Mouse (Mus musculus) hindbrain, embryonic 14.5 days (tissue): ENCODE results near the gene Stard7. TPM values are rescaled to one million over a fixed set of nuclear protein-coding genes. Genes with fewer than 3 reads are reported as not detected.

ENCODE experiments used
- ATAC-seq: fragments of 200-750 bp; cut with Nextera tagmentation; 2 replicates; pipeline ENCODE4 v1.8.0; 2017; ENCODE audit warnings: moderate number of reproducible peaks, mild to moderate bottlenecking, moderate TSS enrichment, moderate library complexity; ENCODE audit not compliant: low FRiP score
- DNase-seq: peaks from one replicate; pipeline ENCODE4 v3.0.0-alpha.2; 2015; ENCODE audit warnings: low spot score
- H3K27ac ChIP-seq: fragments of 300-500 bp; sonication (generic); 2 replicates; pipeline ENCODE4 v1.5.1; 2014; ENCODE audit warnings: mild to moderate bottlenecking, moderate library complexity
- H3K27me3 ChIP-seq: fragments of 300-500 bp; sonication (generic); 2 replicates; pipeline ENCODE4 v1.6.1; 2014; ENCODE audit warnings: mild to moderate bottlenecking, low read length, mixed read lengths; ENCODE audit not compliant: control insufficient read depth, insufficient read depth
- H3K36me3 ChIP-seq: fragments of 300-500 bp; sonication (generic); replicated peaks from 2 replicates; pipeline ENCODE4 v1.6.1; 2014; ENCODE audit not compliant: control insufficient read depth, insufficient read depth
- H3K4me1 ChIP-seq: fragments of 300-500 bp; sonication (generic); replicated peaks from 2 replicates; pipeline ENCODE4 v1.6.1; 2014; ENCODE audit warnings: antibody characterized with exemption, low read length, mixed read lengths; ENCODE audit not compliant: control insufficient read depth, insufficient read depth
- H3K4me2 ChIP-seq: fragments of 300-500 bp; sonication (generic); replicated peaks from 2 replicates; pipeline ENCODE4 v1.6.1; 2014; ENCODE audit warnings: mild to moderate bottlenecking, moderate library complexity
- H3K4me3 ChIP-seq: fragments of 300-500 bp; sonication (generic); replicated peaks from 2 replicates; pipeline ENCODE4 v1.5.1; 2014; ENCODE audit warnings: mild to moderate bottlenecking, low read length
- H3K9ac ChIP-seq: fragments of 300-500 bp; sonication (generic); 2 replicates; pipeline ENCODE4 v1.6.1; 2014
- H3K9me3 ChIP-seq: fragments of 300-500 bp; sonication (generic); 2 replicates; pipeline ENCODE4 v1.6.1; 2016; ENCODE audit warnings: low read length; ENCODE audit not compliant: control insufficient read depth
- WGBS: fragments of 180-500 bp; shearing (Covaris S2); extraction: QIAGEN DNeasy Blood & Tissue Kit; methylation state at CpG from one replicate; pipeline ENCODE4 v1.1.7; 2014; 5-methylcytosine and 5-hydroxymethylcytosine counted together
- polyA plus RNA-seq: library from polyadenylated mRNA; unstranded; fragments of >200 nt; fragmentation: Nextera tagmentation; extraction: Ambion mirVana; gene quantifications from 2 replicates; pipeline ENCODE4 v1.2.1, GENCODE M21; 2014

The Stard7 gene
- 110 and 122 TPM in 2 replicates for polyA plus RNA-seq

- peak within 1 kb of the TSS; percentile 85 for H3K4me3 ChIP-seq
- H3K36me3 ChIP-seq = no peaks in the 10 kb centered on the region
- H3K4me2 ChIP-seq = peak within 1 kb of the TSS; percentile 82
- H3K27me3 ChIP-seq = no peaks in the 10 kb centered on the region
- H3K9me3 ChIP-seq = no peaks in the 10 kb centered on the region
- DNase-seq (peak; percentile 92), ATAC-seq (peak; percentile 98)
- under 1% methylated on average over 48 of the region's 49 CpGs for WGBS
- H3K4me1 ChIP-seq = peaks cover 17% of the 10 kb centered on the region
- H3K27ac ChIP-seq = peak within 1 kb of the TSS; percentile 91
- peak within 1 kb of the TSS; percentile 87 for H3K9ac ChIP-seq
These were observed at the start of gene Stard7 for GRCm38 (mm10) chr2:127269491-127270299. Gene Stard7, plus strand, starts transcription at chr2:127270218.

GRCm38 (mm10) chr2:127225261-127225660 is 44.8 kb upstream of the Stard7 start:
- DNase-seq (no peak), ATAC-seq (no peak)
- Histone ChIP-seq H3K9ac (no peak overlapping the region), H3K4me3 (no peak overlapping the region), H3K9me3 (no peaks in the 10 kb centered on the region), H3K27me3 (no peaks in the 10 kb centered on the region), H3K36me3 (peaks cover 99% of the 10 kb centered on the region), H3K4me2 (no peak overlapping the region), H3K4me1 (no peaks in the 10 kb centered on the region), H3K27ac (no peak overlapping the region)
- 100% methylated on average over 3 of the region's 3 CpGs for WGBS

GRCm38 (mm10) chr2:127237897-127238610 is 32.0 kb upstream of the Stard7 start:
- Histone ChIP-seq H3K9ac (no peak overlapping the region), H3K4me2 (no peak overlapping the region)

GRCm38 (mm10) chr2:127240065-127240464 is 30.0 kb upstream of the Stard7 start:
- Histone ChIP-seq H3K36me3 (peaks cover 97% of the 10 kb centered on the region), H3K9me3 (no peaks in the 10 kb centered on the region), H3K9ac (no peak overlapping the region), H3K27me3 (no peaks in the 10 kb centered on the region), H3K27ac (no peak overlapping the region), H3K4me2 (no peak overlapping the region), H3K4me1 (no peaks in the 10 kb centered on the region), H3K4me3 (no peak overlapping the region)
- 100% methylated on average over 2 of the region's 2 CpGs for WGBS
- ATAC-seq (no peak), DNase-seq (no peak)

More at GRCm38 (mm10) chr2:127237897-127238610, 32.0 kb upstream of the Stard7 start:
- H3K36me3 ChIP-seq = peaks cover 98% of the 10 kb centered on the region
- no peak overlapping the region for H3K4me3 ChIP-seq
- no peaks in the 10 kb centered on the region for H3K9me3 ChIP-seq
- H3K4me1 ChIP-seq = no peaks in the 10 kb centered on the region
- no peak for DNase-seq
- WGBS = 98% methylated on average over 11 of the region's 11 CpGs
- H3K27me3 ChIP-seq = no peaks in the 10 kb centered on the region
- no peak overlapping the region for H3K27ac ChIP-seq
- ATAC-seq = no peak

- under 1% methylated on average over 52 of the region's 53 CpGs for WGBS
- Histone ChIP-seq H3K4me2 (peak within 1 kb of the TSS; percentile 84), H3K4me1 (peaks cover 15% of the 10 kb centered on the region), H3K9me3 (no peaks in the 10 kb centered on the region), H3K27me3 (no peaks in the 10 kb centered on the region), H3K36me3 (peaks cover 41% of the 10 kb centered on the region), H3K27ac (peak within 1 kb of the TSS; percentile 84), H3K4me3 (peak within 1 kb of the TSS; percentile 90), H3K9ac (peak within 1 kb of the TSS; percentile 88)
- ATAC-seq (peak; percentile 98), DNase-seq (peak; percentile 100)
These were observed 22.3 kb upstream of the Stard7 start, which contains the start of the genes Ciao1 and Tmem127 for GRCm38 (mm10) chr2:127247592-127248333. Gene Ciao1, minus strand, starts transcription at chr2:127247816. Gene Tmem127, plus strand, starts transcription at chr2:127247908.

GRCm38 (mm10) chr2:127248334-127249004 is 21.5 kb upstream of the Stard7 start:
- H3K27ac ChIP-seq = peak overlapping the region; percentile 84
- WGBS = under 1% methylated on average over 39 of the region's 39 CpGs
- ATAC-seq (peak; percentile 53), DNase-seq (peak; percentile 32)
- H3K4me3 ChIP-seq = peak overlapping the region; percentile 90
- peak overlapping the region; percentile 88 for H3K9ac ChIP-seq
- peak overlapping the region; percentile 84 for H3K4me2 ChIP-seq
- no peaks in the 10 kb centered on the region for H3K27me3 ChIP-seq
- peaks cover 35% of the 10 kb centered on the region for H3K36me3 ChIP-seq
- H3K4me1 ChIP-seq = peaks cover 15% of the 10 kb centered on the region
- H3K9me3 ChIP-seq = no peaks in the 10 kb centered on the region

- no peaks in the 10 kb centered on the region for H3K27me3 ChIP-seq
- H3K27ac ChIP-seq = no peak overlapping the region
- H3K4me2 ChIP-seq = no peak overlapping the region
- H3K9ac ChIP-seq = no peak overlapping the region
- H3K36me3 ChIP-seq = peaks cover 18% of the 10 kb centered on the region
- H3K4me1 ChIP-seq = peaks cover 15% of the 10 kb centered on the region
- H3K4me3 ChIP-seq = no peak overlapping the region
- 93% methylated on average over 9 of the region's 9 CpGs for WGBS
- no peak for ATAC-seq
- DNase-seq = no peak
- H3K9me3 ChIP-seq = no peaks in the 10 kb centered on the region
These were observed 19.6 kb upstream of the Stard7 start for GRCm38 (mm10) chr2:127250291-127251008.

GRCm38 (mm10) chr2:127251457-127251856 is 18.6 kb upstream of the Stard7 start:
- peaks cover 18% of the 10 kb centered on the region for H3K36me3 ChIP-seq
- no peak for DNase-seq
- H3K27me3 ChIP-seq = no peaks in the 10 kb centered on the region
- H3K27ac ChIP-seq = no peak overlapping the region
- no peak overlapping the region for H3K4me2 ChIP-seq
- no peak for ATAC-seq
- 83% methylated on average over 3 of the region's 3 CpGs for WGBS
- no peak overlapping the region for H3K4me3 ChIP-seq
- peaks cover 14% of the 10 kb centered on the region for H3K4me1 ChIP-seq
- no peaks in the 10 kb centered on the region for H3K9me3 ChIP-seq
- no peak overlapping the region for H3K9ac ChIP-seq
